Mouse (Mus musculus): ENCODE results near the gene Csf3r. TPM values are rescaled to one million over a fixed set of nuclear protein-coding genes. Genes with fewer than 3 reads are reported as not detected.

The Csf3r gene
- polyA plus RNA-seq (2014; fragmentation: Illumina TruSeq; extraction: RNeasy Lipid Tissue Mini Kit (QIAGEN cat#74804)): 0.17 TPM

GRCm38 (mm10) chr4:126024303-126024900, at the start of gene Csf3r:
Csf3r (plus strand) TSS chr4:126024550.

GRCm38 (mm10) chr4:126046851-126047585, 22.7 kb downstream of the Csf3r start, which contains the start of gene Mrps15:
Mrps15 (plus strand) TSS chr4:126046925.

GRCm38 (mm10) chr4:126058134-126058996, 34.0 kb downstream of the Csf3r start, which contains the start of gene Oscp1:
Oscp1 (plus strand) TSS chr4:126058565.

Other genes starting within 250 kb of the Csf3r start
- gene Mrps15, start 22.4 kb downstream of the Csf3r start, polyA plus RNA-seq (2014; fragmentation: Illumina TruSeq; extraction: RNeasy Lipid Tissue Mini Kit (QIAGEN cat#74804)): 91.4 TPM
- 1.4 TPM for gene Oscp1, start 34.0 kb downstream of the Csf3r start, polyA plus RNA-seq (2014; fragmentation: Illumina TruSeq; extraction: RNeasy Lipid Tissue Mini Kit (QIAGEN cat#74804))
- 3.6 TPM for gene Lsm10, start 72.1 kb downstream of the Csf3r start, polyA plus RNA-seq (2014; fragmentation: Illumina TruSeq; extraction: RNeasy Lipid Tissue Mini Kit (QIAGEN cat#74804))
- 2.7 TPM for gene Stk40, start 79.4 kb downstream of the Csf3r start, polyA plus RNA-seq (2014; fragmentation: Illumina TruSeq; extraction: RNeasy Lipid Tissue Mini Kit (QIAGEN cat#74804))
- gene Eva1b, start 123.2 kb downstream of the Csf3r start, polyA plus RNA-seq (2014; fragmentation: Illumina TruSeq; extraction: RNeasy Lipid Tissue Mini Kit (QIAGEN cat#74804)): not detected
- gene Sh3d21, start 138.9 kb downstream of the Csf3r start, polyA plus RNA-seq (2014; fragmentation: Illumina TruSeq; extraction: RNeasy Lipid Tissue Mini Kit (QIAGEN cat#74804)): 0.40 TPM
- gene Thrap3, start 178.2 kb downstream of the Csf3r start, polyA plus RNA-seq (2014; fragmentation: Illumina TruSeq; extraction: RNeasy Lipid Tissue Mini Kit (QIAGEN cat#74804)): 292 TPM
- 1.6 TPM for gene Map7d1, start 231.8 kb downstream of the Csf3r start, polyA plus RNA-seq (2014; fragmentation: Illumina TruSeq; extraction: RNeasy Lipid Tissue Mini Kit (QIAGEN cat#74804))
- gene Trappc3, start 237.8 kb downstream of the Csf3r start, polyA plus RNA-seq (2014; fragmentation: Illumina TruSeq; extraction: RNeasy Lipid Tissue Mini Kit (QIAGEN cat#74804)): 27.5 TPM

Data from ovary, adult 10 weeks (tissue).